Mouse (Mus musculus) CD4-positive, CD25-positive, alpha-beta regulatory T cell (primary cell): ENCODE measurements around the gene Gimd1. TPM values are rescaled to one million over a fixed set of nuclear protein-coding genes. Genes with fewer than 3 reads are reported as not detected.

Source experiments
- polyA plus RNA-seq: library from polyadenylated mRNA; unstranded; fragments of 100-300 nt; shearing (Covaris generic); gene quantifications from one replicate; pipeline ENCODE4 v1.2.1, GENCODE M21; 2017

Gene Gimd1
- polyA plus RNA-seq = not detected

GRCm38 (mm10) chr3:132629601-132630239 is at the start of gene Gimd1:
TSS of gene Gimd1 (plus strand) at chr3:132629820.

DNA sequence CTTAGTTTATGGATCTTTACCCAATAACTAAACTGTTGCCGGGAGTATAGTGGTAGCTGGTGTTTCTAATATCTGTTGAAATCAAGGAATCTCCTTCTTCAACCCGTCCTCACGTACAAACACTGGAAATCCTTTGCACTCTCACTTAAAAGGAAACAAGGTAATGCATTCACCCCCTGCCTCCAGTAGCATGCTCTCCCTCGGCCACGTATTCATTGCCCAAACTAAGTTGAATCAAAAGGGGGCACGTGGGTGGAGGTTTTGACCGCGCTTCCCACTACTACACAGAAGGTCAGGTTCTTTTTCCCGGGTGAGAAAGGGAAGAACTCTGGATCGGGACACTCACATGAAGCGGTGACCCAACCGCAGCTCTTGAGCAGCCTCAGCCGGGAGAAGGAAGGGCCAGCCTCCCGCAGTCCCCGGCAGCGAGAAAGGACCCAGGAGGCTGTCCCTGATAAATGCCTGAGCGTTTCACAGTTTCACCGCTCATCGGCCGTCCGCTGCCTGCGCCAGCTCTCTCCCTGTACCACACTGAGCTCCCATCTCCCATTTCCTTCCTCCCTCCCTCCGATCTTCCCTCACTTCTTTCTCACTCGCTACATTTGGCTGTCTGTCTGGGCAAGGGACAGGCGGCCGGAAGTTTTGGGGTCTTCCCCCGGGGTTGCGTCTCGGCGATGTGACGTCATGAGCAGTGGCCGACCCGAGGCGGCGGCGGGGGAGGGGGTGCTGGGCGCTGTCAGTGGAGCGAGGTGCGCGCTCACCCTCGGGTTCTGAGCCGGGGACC is 54.0 kb downstream of the Gimd1 start, which contains the start of gene Tbck:
Gene Tbck, plus strand, starts transcription at position 698 of the 784 bp plus-strand sequence.

GRCm38 (mm10) chr3:132684231-132684928 is 54.8 kb downstream of the Gimd1 start, which contains the start of gene Aimp1:
TSS of gene Aimp1 (minus strand) at chr3:132684370.

Other genes with a start within 250 kb of the Gimd1 start
- gene Tbck, start 54.3 kb downstream of the Gimd1 start, polyA plus RNA-seq = 12.8 TPM
- gene Aimp1, start 54.5 kb downstream of the Gimd1 start, polyA plus RNA-seq = 53.3 TPM